Mouse (Mus musculus) hindbrain, embryonic 15.5 days (tissue): ENCODE measurements around the gene Cd8b1. TPM values are rescaled to one million over a fixed set of nuclear protein-coding genes. Genes with fewer than 3 reads are reported as not detected.

ENCODE experiments used
- ATAC-seq: fragments of 200-750 bp; cut with Nextera tagmentation; 2 replicates; pipeline ENCODE4 v1.8.0; 2017; ENCODE audit warnings: low read depth, moderate number of reproducible peaks, moderate TSS enrichment; ENCODE audit not compliant: low FRiP score
- H3K27ac ChIP-seq: fragments of 300-500 bp; sonication (generic); replicated peaks from 2 replicates; pipeline ENCODE4 v1.5.1; 2015; ENCODE audit warnings: mild to moderate bottlenecking, inconsistent platforms
- H3K27me3 ChIP-seq: fragments of 300-500 bp; sonication (generic); 2 replicates; pipeline ENCODE4 v1.6.1; 2015; ENCODE audit warnings: control low read depth, inconsistent platforms
- H3K36me3 ChIP-seq: fragments of 300-500 bp; sonication (generic); 2 replicates; pipeline ENCODE4 v1.6.1; 2015; ENCODE audit warnings: control low read depth, inconsistent platforms
- H3K4me1 ChIP-seq: fragments of 300-500 bp; sonication (generic); replicated peaks from 2 replicates; pipeline ENCODE4 v1.6.1; 2015; ENCODE audit warnings: control low read depth, inconsistent platforms
- H3K4me2 ChIP-seq: fragments of 300-500 bp; sonication (generic); 2 replicates; pipeline ENCODE4 v1.6.1; 2015; ENCODE audit warnings: moderate library complexity, mild to moderate bottlenecking, inconsistent platforms
- H3K4me3 ChIP-seq: fragments of 300-500 bp; sonication (generic); 2 replicates; pipeline ENCODE4 v1.5.1; 2015; ENCODE audit warnings: mild to moderate bottlenecking, inconsistent platforms
- H3K9ac ChIP-seq: fragments of 300-500 bp; sonication (generic); 2 replicates; pipeline ENCODE4 v1.6.1; 2015; ENCODE audit warnings: inconsistent platforms
- H3K9me3 ChIP-seq: fragments of 300-500 bp; sonication (generic); 2 replicates; pipeline ENCODE4 v1.6.1; 2016; ENCODE audit warnings: control low read depth, inconsistent platforms
- WGBS: fragments of 180-500 bp; shearing (Covaris S2); methylation state at CpG from one replicate; pipeline ENCODE4 v1.1.7; 2015; 5-methylcytosine and 5-hydroxymethylcytosine counted together
- polyA plus RNA-seq: library from polyadenylated mRNA; unstranded; fragments of >200 nt; fragmentation: Nextera tagmentation; extraction: Ambion mirVana; gene quantifications from 2 replicates; pipeline ENCODE4 v1.2.1, GENCODE M21; 2015

Gene Cd8b1
- polyA plus RNA-seq: not detected in 2 replicates

DNA sequence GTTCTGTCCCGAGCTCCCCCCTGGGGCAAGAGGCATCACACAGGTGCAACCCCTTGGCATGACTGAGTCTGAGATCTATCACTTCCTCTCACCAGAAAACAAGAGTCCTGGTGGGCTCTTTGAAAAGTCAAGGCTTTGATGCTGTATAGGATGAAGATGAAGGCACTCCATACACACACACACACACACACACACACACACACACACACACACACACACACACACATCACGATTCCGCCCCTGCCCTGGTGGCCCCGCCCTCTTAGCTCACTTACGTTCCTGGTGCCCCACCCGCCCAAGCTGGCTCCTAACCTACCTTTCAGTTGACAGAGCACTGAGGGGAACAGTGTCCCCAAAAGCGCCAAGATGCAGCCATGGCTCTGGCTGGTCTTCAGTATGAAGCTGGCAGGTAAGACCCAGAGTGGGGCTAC is at the start of gene Cd8b1:
TSS of gene Cd8b1 (plus strand) at position 298 of the 431 bp plus-strand sequence.
- H3K9me3 ChIP-seq: no peaks in the 10 kb centered on the region
- no peak for ATAC-seq
- H3K4me3 ChIP-seq: no peak within 1 kb of the TSS
- H3K36me3 ChIP-seq: no peaks in the 10 kb centered on the region
- H3K27me3 ChIP-seq: no peaks in the 10 kb centered on the region
- H3K4me1 ChIP-seq: no peaks in the 10 kb centered on the region
- 89% methylated on average over 7 of the region's 7 CpGs for WGBS
- H3K27ac ChIP-seq: no peak within 1 kb of the TSS
- no peak within 1 kb of the TSS for H3K9ac ChIP-seq
- H3K4me2 ChIP-seq: no peak within 1 kb of the TSS

- no peak overlapping the region for H3K27ac ChIP-seq
- no peak overlapping the region for H3K4me2 ChIP-seq
- H3K4me1 ChIP-seq: peaks cover 16% of the 10 kb centered on the region
- no peak overlapping the region for H3K9ac ChIP-seq
- ATAC-seq: no peak
- H3K9me3 ChIP-seq: no peaks in the 10 kb centered on the region
- no peaks in the 10 kb centered on the region for H3K27me3 ChIP-seq
- no peak overlapping the region for H3K4me3 ChIP-seq
- no peaks in the 10 kb centered on the region for H3K36me3 ChIP-seq
- WGBS: 85% methylated on average over 1 of the region's 1 CpGs
Measured at GRCm38 (mm10) chr6:71273715-71274114, 48.9 kb upstream of the Cd8b1 start.

DNA sequence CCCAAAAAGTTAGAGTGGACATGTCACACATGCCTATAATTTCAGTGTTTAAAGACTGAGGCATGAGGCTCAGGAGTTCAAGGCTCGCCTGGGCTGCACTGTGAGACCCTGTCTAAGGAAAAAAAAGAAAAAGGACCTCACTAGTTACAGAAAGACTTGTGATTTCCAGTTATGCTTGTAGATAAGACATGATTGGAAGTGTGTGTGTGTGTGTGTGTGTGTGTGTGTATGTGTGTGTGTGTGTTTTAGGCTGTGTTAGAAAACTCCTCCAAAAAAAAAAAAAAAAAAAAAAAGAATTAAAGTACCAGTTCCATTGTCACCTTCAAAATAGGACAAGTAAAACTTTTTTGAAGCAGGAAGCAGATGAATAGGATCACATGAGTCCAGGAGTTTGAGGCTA is 48.0 kb upstream of the Cd8b1 start:
- Histone ChIP-seq H3K4me1 (peaks cover 16% of the 10 kb centered on the region), H3K9me3 (no peaks in the 10 kb centered on the region), H3K27ac (no peak overlapping the region), H3K27me3 (no peaks in the 10 kb centered on the region), H3K36me3 (no peaks in the 10 kb centered on the region), H3K4me2 (no peak overlapping the region), H3K4me3 (no peak overlapping the region), H3K9ac (no peak overlapping the region)
- no peak for ATAC-seq
- WGBS: 91% methylated on average over 1 of the region's 1 CpGs

- Histone ChIP-seq H3K4me2 (no peak overlapping the region), H3K27ac (no peak overlapping the region), H3K36me3 (peaks cover 5% of the 10 kb centered on the region; the same call in 1 of the 2 replicates), H3K9me3 (no peaks in the 10 kb centered on the region), H3K9ac (no peak overlapping the region), H3K4me3 (no peak overlapping the region), H3K4me1 (no peaks in the 10 kb centered on the region), H3K27me3 (no peaks in the 10 kb centered on the region)
- 57% methylated on average over 1 of the region's 1 CpGs for WGBS
- ATAC-seq: no peak
Measured at GRCm38 (mm10) chr6:71279418-71279817, 43.2 kb upstream of the Cd8b1 start.

DNA sequence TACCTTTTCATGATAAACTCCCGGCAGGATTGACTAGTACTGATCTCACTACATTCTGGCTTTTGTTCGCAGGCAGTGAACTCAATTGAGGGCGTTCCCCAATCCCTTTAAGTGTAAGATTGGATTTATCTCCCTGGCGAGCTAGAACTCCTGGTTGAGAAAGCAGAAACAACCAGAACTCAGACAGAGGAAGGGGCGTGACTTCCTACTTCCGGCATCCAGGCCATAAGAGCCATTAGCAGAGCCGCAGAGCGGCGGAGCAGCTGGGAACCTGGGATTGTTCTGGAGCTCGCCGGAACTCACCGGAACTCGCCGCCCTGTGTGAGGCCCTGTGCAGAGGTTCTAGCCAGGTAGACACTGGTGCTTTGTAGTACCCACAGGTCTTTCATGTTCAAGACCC is 29.1 kb upstream of the Cd8b1 start:
- Histone ChIP-seq H3K9me3 (no peaks in the 10 kb centered on the region), H3K4me3 (no peak overlapping the region), H3K4me2 (no peak overlapping the region), H3K9ac (no peak overlapping the region), H3K27me3 (no peaks in the 10 kb centered on the region), H3K27ac (no peak overlapping the region), H3K36me3 (no peaks in the 10 kb centered on the region), H3K4me1 (no peaks in the 10 kb centered on the region)
- WGBS: 90% methylated on average over 14 of the region's 14 CpGs
- ATAC-seq: no peak

- Histone ChIP-seq H3K4me2 (no peak overlapping the region), H3K36me3 (no peaks in the 10 kb centered on the region), H3K27ac (no peak overlapping the region), H3K27me3 (no peaks in the 10 kb centered on the region), H3K9me3 (no peaks in the 10 kb centered on the region), H3K4me3 (no peak overlapping the region), H3K9ac (no peak overlapping the region), H3K4me1 (no peaks in the 10 kb centered on the region)
- no peak for ATAC-seq
- 78% methylated on average over 6 of the region's 6 CpGs for WGBS
Measured at GRCm38 (mm10) chr6:71295303-71295702, 27.3 kb upstream of the Cd8b1 start.

DNA sequence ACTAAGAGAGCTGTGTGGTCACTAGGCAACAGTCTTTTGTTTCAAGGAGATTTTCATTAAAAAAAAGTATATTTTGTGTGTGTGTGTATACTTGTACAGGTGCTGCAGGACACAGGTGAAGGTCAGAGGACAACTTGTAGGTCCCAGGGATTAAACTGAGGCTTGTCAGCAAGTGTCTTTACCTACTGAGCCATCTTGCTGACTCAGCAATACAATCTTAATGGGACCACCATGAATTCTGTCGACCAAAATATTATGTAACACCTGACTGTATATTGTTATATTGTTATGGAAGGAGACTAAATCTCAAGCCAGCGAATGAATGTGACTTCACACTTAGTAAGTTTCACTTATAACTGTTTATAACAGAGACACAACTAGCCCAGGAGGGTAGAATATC is 24.5 kb upstream of the Cd8b1 start:
- Histone ChIP-seq H3K4me2 (no peak overlapping the region), H3K9ac (no peak overlapping the region), H3K4me3 (no peak overlapping the region), H3K36me3 (no peaks in the 10 kb centered on the region), H3K4me1 (no peaks in the 10 kb centered on the region), H3K27ac (no peak overlapping the region), H3K9me3 (no peaks in the 10 kb centered on the region), H3K27me3 (no peaks in the 10 kb centered on the region)
- ATAC-seq: no peak
- 72% methylated on average over 2 of the region's 2 CpGs for WGBS

DNA sequence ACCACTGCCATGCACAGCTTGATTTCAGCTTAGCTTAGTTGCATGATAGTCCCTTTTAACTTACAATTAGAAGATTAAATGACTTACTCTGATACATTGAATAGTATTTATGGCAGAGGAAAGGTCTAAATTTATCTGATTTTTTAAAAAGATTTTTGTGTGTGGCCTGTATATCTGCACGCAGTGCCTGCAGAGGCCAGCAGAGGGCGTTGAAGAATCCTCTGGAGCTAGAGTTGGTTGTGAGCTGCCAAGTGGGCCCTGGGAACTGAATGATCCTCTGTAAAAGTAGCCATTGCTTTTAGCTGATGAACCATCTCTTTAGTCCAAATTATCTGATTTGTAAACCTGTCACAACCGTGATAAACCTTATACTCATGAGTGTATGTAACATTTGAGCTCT is 23.8 kb upstream of the Cd8b1 start:
- H3K4me2 ChIP-seq: no peak overlapping the region
- no peaks in the 10 kb centered on the region for H3K36me3 ChIP-seq
- no peak for ATAC-seq
- no peak overlapping the region for H3K27ac ChIP-seq
- H3K4me3 ChIP-seq: no peak overlapping the region
- no peaks in the 10 kb centered on the region for H3K9me3 ChIP-seq
- H3K27me3 ChIP-seq: no peaks in the 10 kb centered on the region
- no peak overlapping the region for H3K9ac ChIP-seq
- WGBS: 34% methylated on average over 3 of the region's 3 CpGs
- no peaks in the 10 kb centered on the region for H3K4me1 ChIP-seq

DNA sequence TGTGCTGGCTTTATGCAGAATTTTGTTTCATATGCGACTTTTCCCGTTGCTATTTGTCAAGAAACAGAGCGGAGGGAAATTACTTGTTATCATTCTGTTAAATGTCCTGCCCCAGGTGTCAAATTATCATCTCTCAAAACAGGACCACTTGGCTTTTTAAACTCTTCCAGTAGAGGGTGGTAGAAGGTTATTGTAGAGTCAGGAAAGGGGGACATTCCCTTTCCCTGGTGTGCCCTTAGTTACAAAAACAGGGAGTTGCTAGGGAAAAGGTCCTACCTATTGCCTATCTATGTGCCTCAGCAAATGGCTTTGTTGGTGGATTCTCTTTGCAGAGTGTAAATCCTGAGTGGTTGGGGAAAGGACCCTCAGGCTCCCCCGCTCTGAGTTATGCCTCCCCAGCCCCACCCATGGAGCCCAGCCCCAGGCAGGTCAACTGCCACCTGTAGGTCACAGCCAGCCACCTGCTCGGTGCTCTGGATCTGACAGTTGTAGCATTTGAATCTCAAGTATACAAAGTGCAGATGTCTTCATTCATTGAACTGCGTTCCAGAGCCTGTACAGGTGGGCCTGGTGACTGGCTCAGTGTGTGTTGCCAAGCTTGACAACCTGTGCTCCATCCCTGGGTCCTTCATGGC is 20.4 kb upstream of the Cd8b1 start:
- no peaks in the 10 kb centered on the region for H3K36me3 ChIP-seq
- no peak overlapping the region for H3K4me3 ChIP-seq
- 70% methylated on average over 6 of the region's 6 CpGs for WGBS
- H3K9me3 ChIP-seq: no peaks in the 10 kb centered on the region
- H3K9ac ChIP-seq: no peak overlapping the region
- no peak for ATAC-seq
- no peak overlapping the region for H3K4me2 ChIP-seq
- H3K27me3 ChIP-seq: no peaks in the 10 kb centered on the region
- no peaks in the 10 kb centered on the region for H3K4me1 ChIP-seq
- no peak overlapping the region for H3K27ac ChIP-seq

- no peaks in the 10 kb centered on the region for H3K36me3 ChIP-seq
- no peaks in the 10 kb centered on the region for H3K27me3 ChIP-seq
- WGBS: 91% methylated on average over 8 of the region's 8 CpGs
- H3K4me2 ChIP-seq: no peak overlapping the region
- H3K4me1 ChIP-seq: no peaks in the 10 kb centered on the region
- H3K9ac ChIP-seq: no peak overlapping the region
- no peaks in the 10 kb centered on the region for H3K9me3 ChIP-seq
- no peak for ATAC-seq
- no peak overlapping the region for H3K4me3 ChIP-seq
- H3K27ac ChIP-seq: no peak overlapping the region
Measured at GRCm38 (mm10) chr6:71307486-71307885, 15.1 kb upstream of the Cd8b1 start.

DNA sequence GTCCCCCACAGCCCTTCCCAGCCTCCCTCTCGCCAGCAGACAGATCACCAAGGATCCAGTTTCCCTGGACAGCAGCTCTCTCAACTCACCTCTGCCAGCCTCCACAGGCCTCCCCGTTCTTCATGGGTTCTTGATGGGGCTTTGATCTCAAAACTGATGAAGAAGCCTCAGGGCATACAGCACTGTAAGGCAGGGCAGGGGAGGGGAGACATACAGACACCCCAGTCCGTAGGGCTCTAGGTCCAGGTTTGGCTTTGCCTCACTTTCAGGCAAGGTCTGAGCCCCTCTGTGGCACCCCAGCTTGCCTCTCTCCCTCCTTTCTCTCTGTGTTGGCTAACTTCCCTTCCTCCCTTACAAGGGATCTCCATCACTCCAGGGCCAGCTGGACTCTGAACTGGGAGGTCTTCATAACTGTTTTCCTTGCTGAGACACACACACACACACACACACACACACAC is 733 bp upstream of the Cd8b1 start, which contains the start of gene Smyd1:
TSS of gene Smyd1 (minus strand) at position 408 of the 458 bp plus-strand sequence.
- Histone ChIP-seq H3K27ac (no peak within 1 kb of the TSS), H3K4me1 (no peaks in the 10 kb centered on the region), H3K4me2 (no peak within 1 kb of the TSS), H3K4me3 (no peak within 1 kb of the TSS), H3K9ac (no peak within 1 kb of the TSS), H3K27me3 (no peaks in the 10 kb centered on the region), H3K36me3 (no peaks in the 10 kb centered on the region), H3K9me3 (no peaks in the 10 kb centered on the region)
- 86% methylated on average over 3 of the region's 3 CpGs for WGBS
- no peak for ATAC-seq

DNA sequence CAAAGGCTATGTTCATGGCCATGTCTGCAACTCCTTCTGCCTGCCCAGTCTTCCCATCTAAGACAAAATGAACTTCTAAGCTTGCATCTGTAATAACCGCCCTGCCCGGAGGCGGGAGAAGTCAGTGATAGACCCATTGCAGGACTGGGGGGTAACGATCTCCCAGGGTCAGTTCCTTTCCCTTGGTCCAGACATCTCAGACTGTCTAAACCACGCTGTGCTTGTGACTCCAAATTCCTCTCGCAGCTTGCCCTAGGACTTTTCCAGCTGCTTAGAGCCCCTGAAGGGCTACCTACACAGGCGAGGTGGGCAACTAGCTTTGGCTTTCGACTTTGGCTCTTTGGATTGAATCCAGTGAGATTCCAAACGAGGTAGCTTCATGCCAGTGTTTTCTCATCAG is 2.2 kb downstream of the Cd8b1 start:
- no peaks in the 10 kb centered on the region for H3K36me3 ChIP-seq
- H3K4me1 ChIP-seq: no peaks in the 10 kb centered on the region
- ATAC-seq: no peak
- no peak overlapping the region for H3K27ac ChIP-seq
- no peaks in the 10 kb centered on the region for H3K27me3 ChIP-seq
- H3K9ac ChIP-seq: no peak overlapping the region
- no peak overlapping the region for H3K4me3 ChIP-seq
- 92% methylated on average over 9 of the region's 9 CpGs for WGBS
- H3K4me2 ChIP-seq: no peak overlapping the region
- no peaks in the 10 kb centered on the region for H3K9me3 ChIP-seq

- no peak overlapping the region for H3K4me2 ChIP-seq
- 88% methylated on average over 6 of the region's 6 CpGs for WGBS
Measured at GRCm38 (mm10) chr6:71329881-71330280, 7.3 kb downstream of the Cd8b1 start.

More at GRCm38 (mm10) chr6:71329881-71330280, 7.3 kb downstream of the Cd8b1 start:
- Histone ChIP-seq H3K9me3 (no peaks in the 10 kb centered on the region), H3K9ac (no peak overlapping the region), H3K4me3 (no peak overlapping the region), H3K27me3 (no peaks in the 10 kb centered on the region), H3K4me1 (no peaks in the 10 kb centered on the region), H3K27ac (no peak overlapping the region), H3K36me3 (no peaks in the 10 kb centered on the region)
- ATAC-seq: no peak
